Mouse (Mus musculus): ENCODE results near the gene Nucb1. TPM values are rescaled to one million over a fixed set of nuclear protein-coding genes. Genes with fewer than 3 reads are reported as not detected.

Gene Nucb1
- polyA plus RNA-seq, 1 experiment from 2014 or later = 198 TPM

- Histone ChIP-seq H3K4me1 (peaks cover 3% of the 10 kb centered on the region; the same call in 1 of the 2 replicates), H3K9ac (no peak overlapping the region), H3K27me3 (no peaks in the 10 kb centered on the region), H3K36me3 (peaks cover 70% of the 10 kb centered on the region), H3K4me2 (no peak overlapping the region), H3K9me3 (no peaks in the 10 kb centered on the region), H3K4me3 (no peak overlapping the region), H3K27ac (no peak overlapping the region)
- no peak for ATAC-seq (ENCODE audit: insufficient number of reproducible peaks, insufficient read depth, low FRiP score, low TSS enrichment, low read depth)
Observed at GRCm38 (mm10) chr7:45446589-45446988, 63.6 kb downstream of the Nucb1 start.

GRCm38 (mm10) chr7:45443526-45444420 lies 66.4 kb downstream of the Nucb1 start:
- WGBS = 88% methylated on average over 22 of the region's 22 CpGs

More at GRCm38 (mm10) chr7:45443526-45444420, 66.4 kb downstream of the Nucb1 start:
- H3K4me1 ChIP-seq = peaks cover 3% of the 10 kb centered on the region; the same call in 1 of the 2 replicates
- no peak overlapping the region for H3K4me3 ChIP-seq
- H3K36me3 ChIP-seq = peaks cover 75% of the 10 kb centered on the region
- H3K9ac ChIP-seq = no peak overlapping the region
- no peak overlapping the region for H3K27ac ChIP-seq
- H3K4me2 ChIP-seq = no peak overlapping the region
- no peaks in the 10 kb centered on the region for H3K27me3 ChIP-seq
- no peaks in the 10 kb centered on the region for H3K9me3 ChIP-seq
- no peak for ATAC-seq (ENCODE audit: insufficient number of reproducible peaks, insufficient read depth, low FRiP score, low TSS enrichment, low read depth)

Small RNA genes lying within 50 kb of the gene (microRNA-seq; reads per million reads assigned to microRNA genes)
- gene Gm22133 = not detected

Other genes starting within 250 kb of the Nucb1 start
- not detected in 2 replicates for gene Slc6a21, start 232.9 kb downstream of the Nucb1 start, polyA plus RNA-seq (2015; fragmentation: Nextera tagmentation; extraction: Ambion mirVana)
- gene Trpm4, start 176.6 kb downstream of the Nucb1 start, polyA plus RNA-seq (2015; fragmentation: Nextera tagmentation; extraction: Ambion mirVana) = 17.8 and 23.8 TPM in 2 replicates
- gene Hrc, start 175.1 kb downstream of the Nucb1 start, polyA plus RNA-seq (2015; fragmentation: Nextera tagmentation; extraction: Ambion mirVana) = 2.2 and 2.9 TPM in 2 replicates
- gene Ppfia3, start 143.4 kb downstream of the Nucb1 start, polyA plus RNA-seq (2015; fragmentation: Nextera tagmentation; extraction: Ambion mirVana) = 6.6 and 8.2 TPM in 2 replicates
- 1.6 and 2.7 TPM in 2 replicates for gene Lin7b, start 139.8 kb downstream of the Nucb1 start, polyA plus RNA-seq (2015; fragmentation: Nextera tagmentation; extraction: Ambion mirVana)
- gene Snrnp70, start 114.7 kb downstream of the Nucb1 start, polyA plus RNA-seq (2015; fragmentation: Nextera tagmentation; extraction: Ambion mirVana) = 285 and 299 TPM in 2 replicates
- not detected in 2 replicates for gene Kcna7, start 104.8 kb downstream of the Nucb1 start, polyA plus RNA-seq (2015; fragmentation: Nextera tagmentation; extraction: Ambion mirVana)
- 4.6 and 6.1 TPM in 2 replicates for gene Ntf5, start 96.7 kb downstream of the Nucb1 start, polyA plus RNA-seq (2015; fragmentation: Nextera tagmentation; extraction: Ambion mirVana)
- 0.41 and 1.2 TPM in 2 replicates for gene Lhb, start 89.6 kb downstream of the Nucb1 start, polyA plus RNA-seq (2015; fragmentation: Nextera tagmentation; extraction: Ambion mirVana)
- gene Gys1, start 75.6 kb downstream of the Nucb1 start, polyA plus RNA-seq (2015; fragmentation: Nextera tagmentation; extraction: Ambion mirVana) = 38.0 and 39.6 TPM in 2 replicates
- gene Ruvbl2, start 72.3 kb downstream of the Nucb1 start, polyA plus RNA-seq (2015; fragmentation: Nextera tagmentation; extraction: Ambion mirVana) = 141 and 148 TPM in 2 replicates
- 5,253 and 5,612 TPM in 2 replicates for gene Ftl1, start 50.5 kb downstream of the Nucb1 start, polyA plus RNA-seq (2015; fragmentation: Nextera tagmentation; extraction: Ambion mirVana)
- gene Bax, start 43.5 kb downstream of the Nucb1 start, polyA plus RNA-seq (2015; fragmentation: Nextera tagmentation; extraction: Ambion mirVana) = 154 and 190 TPM in 2 replicates
- gene Tulp2, start 28.5 kb downstream of the Nucb1 start, polyA plus RNA-seq (2015; fragmentation: Nextera tagmentation; extraction: Ambion mirVana) = 0.59 and 1.2 TPM in 2 replicates
- not detected in 2 replicates for gene Gm45808, start 23.6 kb downstream of the Nucb1 start, polyA plus RNA-seq (2015; fragmentation: Nextera tagmentation; extraction: Ambion mirVana)
- 4.5 TPM in 2 replicates for gene Dhdh, start 21.6 kb downstream of the Nucb1 start, polyA plus RNA-seq (2015; fragmentation: Nextera tagmentation; extraction: Ambion mirVana)
- 22.9 and 23.0 TPM in 2 replicates for gene Ppp1r15a, start 15.9 kb upstream of the Nucb1 start, polyA plus RNA-seq (2015; fragmentation: Nextera tagmentation; extraction: Ambion mirVana)
- gene Plekha4, start 15.9 kb upstream of the Nucb1 start, polyA plus RNA-seq (2015; fragmentation: Nextera tagmentation; extraction: Ambion mirVana) = 2.9 and 3.8 TPM in 2 replicates
- 0.25 and 0.83 TPM in 2 replicates for gene Hsd17b14, start 44.5 kb upstream of the Nucb1 start, polyA plus RNA-seq (2015; fragmentation: Nextera tagmentation; extraction: Ambion mirVana)
- 67.1 and 68.4 TPM in 2 replicates for gene Bcat2, start 59.7 kb upstream of the Nucb1 start, polyA plus RNA-seq (2015; fragmentation: Nextera tagmentation; extraction: Ambion mirVana)
- 0.39 and 0.96 TPM in 2 replicates for gene Fgf21, start 105.1 kb upstream of the Nucb1 start, polyA plus RNA-seq (2015; fragmentation: Nextera tagmentation; extraction: Ambion mirVana)
- 1.9 and 2.3 TPM in 2 replicates for gene Fut1, start 106.9 kb upstream of the Nucb1 start, polyA plus RNA-seq (2015; fragmentation: Nextera tagmentation; extraction: Ambion mirVana)
- 0.27 and 0.39 TPM in 2 replicates for gene Izumo1, start 111.4 kb upstream of the Nucb1 start, polyA plus RNA-seq (2015; fragmentation: Nextera tagmentation; extraction: Ambion mirVana)
- gene Rasip1, start 117.1 kb upstream of the Nucb1 start, polyA plus RNA-seq (2015; fragmentation: Nextera tagmentation; extraction: Ambion mirVana) = 8.0 and 8.8 TPM in 2 replicates
- 5.2 and 7.8 TPM in 2 replicates for gene Mamstr, start 129.6 kb upstream of the Nucb1 start, polyA plus RNA-seq (2015; fragmentation: Nextera tagmentation; extraction: Ambion mirVana)
- 0.45 and 0.54 TPM in 2 replicates for gene Fut2, start 156.0 kb upstream of the Nucb1 start, polyA plus RNA-seq (2015; fragmentation: Nextera tagmentation; extraction: Ambion mirVana)
- 5.4 and 5.7 TPM in 2 replicates for gene Ntn5, start 173.6 kb upstream of the Nucb1 start, polyA plus RNA-seq (2015; fragmentation: Nextera tagmentation; extraction: Ambion mirVana)
- gene Sec1, start 184.0 kb upstream of the Nucb1 start, polyA plus RNA-seq (2015; fragmentation: Nextera tagmentation; extraction: Ambion mirVana) = 6.3 and 6.8 TPM in 2 replicates
- 15.2 and 17.3 TPM in 2 replicates for gene Car11, start 189.4 kb upstream of the Nucb1 start, polyA plus RNA-seq (2015; fragmentation: Nextera tagmentation; extraction: Ambion mirVana)
- gene Dbp, start 194.7 kb upstream of the Nucb1 start, polyA plus RNA-seq (2015; fragmentation: Nextera tagmentation; extraction: Ambion mirVana) = 7.8 and 10.2 TPM in 2 replicates
- 936 and 1,128 TPM in 2 replicates for gene Rpl18, start 205.1 kb upstream of the Nucb1 start, polyA plus RNA-seq (2015; fragmentation: Nextera tagmentation; extraction: Ambion mirVana)
- gene Sphk2, start 207.6 kb upstream of the Nucb1 start, polyA plus RNA-seq (2015; fragmentation: Nextera tagmentation; extraction: Ambion mirVana) = 34.4 and 34.9 TPM in 2 replicates
- 1.4 and 1.5 TPM in 2 replicates for gene Fam83e, start 210.8 kb upstream of the Nucb1 start, polyA plus RNA-seq (2015; fragmentation: Nextera tagmentation; extraction: Ambion mirVana)
- gene Spaca4, start 215.4 kb upstream of the Nucb1 start, polyA plus RNA-seq (2015; fragmentation: Nextera tagmentation; extraction: Ambion mirVana) = not detected in 2 replicates